Mouse (Mus musculus) adrenal gland, adult 2 months (tissue): ENCODE results near the gene F2rl3. TPM values are rescaled to one million over a fixed set of nuclear protein-coding genes. Genes with fewer than 3 reads are reported as not detected.

Experiments used
- DNase-seq: peaks from one replicate; pipeline ENCODE4 v3.0.0; 2021
- long read RNA-seq: library from polyadenylated mRNA; stranded (forward); transcript quantifications from one replicate; pipeline ENCODE4 v2.0.0, GENCODE M21; 2021
- polyA plus RNA-seq: library from polyadenylated mRNA; depleted of rRNA; stranded (reverse); fragments of >200 nt; gene quantifications from 2 replicates; pipeline ENCODE4 v1.2.3, GENCODE M21; 2012; rRNA removed
- total RNA-seq, 2 experiments: library from RNA; stranded (reverse); gene quantifications; 2 replicates each; pipeline ENCODE4 v1.2.3; 2021

F2rl3 gene
- total RNA-seq (1 to 10 TPM; 1.1 to 2.1 TPM), polyA plus RNA-seq (10.2 and 13.4 TPM in 2 replicates)
- long read RNA-seq = 0 reads

DNA sequence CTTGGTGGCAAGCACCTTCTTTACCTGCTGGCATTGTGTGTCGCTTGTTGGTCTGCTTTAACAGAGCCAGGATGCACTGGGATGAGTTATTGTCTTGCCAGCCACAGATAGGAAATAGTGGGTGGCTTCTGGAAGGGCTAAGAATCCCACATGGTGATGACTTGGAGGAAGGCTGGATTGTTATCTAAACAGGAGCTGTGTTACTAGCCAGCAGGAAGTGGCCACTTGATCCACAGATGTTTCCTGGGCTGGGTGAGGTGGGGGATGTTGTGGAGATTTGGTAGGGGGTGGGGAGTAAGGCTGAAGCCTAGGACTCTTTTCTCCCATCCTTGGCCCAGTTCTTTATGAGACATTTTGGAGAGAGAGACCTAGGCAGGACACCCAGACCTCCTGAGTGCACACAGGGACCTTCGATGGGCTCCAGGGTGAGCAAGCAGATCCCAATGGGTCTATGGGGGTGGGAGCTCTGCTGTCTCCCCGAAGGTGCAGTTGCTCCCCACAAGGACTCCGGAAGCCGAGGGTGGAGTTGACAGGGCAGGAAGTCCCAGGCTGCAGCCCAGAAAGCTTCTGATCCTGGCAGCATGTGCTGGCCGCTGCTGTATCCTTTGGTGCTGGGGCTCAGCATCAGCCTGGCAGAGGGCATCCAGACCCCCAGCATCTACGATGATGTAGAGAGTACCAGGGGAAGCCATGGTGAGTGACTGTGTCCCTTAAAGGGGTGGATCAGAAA, at the start of gene F2rl3:
Gene F2rl3, plus strand, starts transcription at position 559 of the 730 bp plus-strand sequence.
- peak; percentile 33 for DNase-seq

DNA sequence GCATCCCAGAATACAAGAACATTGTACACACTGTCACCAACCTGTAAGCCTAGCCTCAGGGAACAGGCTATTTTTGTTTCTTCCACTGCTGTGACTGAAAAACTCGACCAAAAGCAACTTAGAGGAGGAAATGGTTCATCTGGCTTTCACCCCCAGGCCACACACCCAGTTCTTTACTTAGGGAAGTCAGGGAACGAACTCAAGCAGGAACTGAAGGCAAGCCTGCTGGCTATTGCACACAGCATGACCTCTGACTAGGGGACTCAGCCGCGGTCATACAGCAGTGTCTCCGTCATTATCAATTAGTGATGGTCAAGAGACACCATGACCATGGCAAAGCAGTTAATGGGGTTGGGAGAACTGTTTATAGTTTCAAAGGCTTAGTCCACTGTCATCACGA, 49.1 kb upstream of the F2rl3 start:
- DNase-seq = no peak

DNA sequence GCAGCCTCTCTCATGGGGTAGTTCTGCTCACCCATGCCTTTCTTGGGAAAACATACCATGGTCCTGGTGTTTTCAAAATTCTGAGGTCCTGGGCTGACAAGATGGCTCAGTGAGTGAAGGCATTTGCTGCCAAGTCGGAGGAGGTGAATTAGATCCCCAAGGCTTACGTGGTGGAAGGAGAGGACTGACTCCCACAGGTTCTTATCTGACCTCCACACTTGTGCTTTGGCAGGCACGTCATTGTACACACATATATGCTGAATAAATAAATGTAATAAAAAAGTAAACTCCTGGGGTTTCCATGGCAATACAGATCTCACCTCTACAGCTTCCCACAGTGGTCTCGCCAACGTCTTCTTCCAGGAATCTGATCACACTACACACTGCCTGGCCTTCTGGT, 45.1 kb upstream of the F2rl3 start:
- no peak for DNase-seq

DNA sequence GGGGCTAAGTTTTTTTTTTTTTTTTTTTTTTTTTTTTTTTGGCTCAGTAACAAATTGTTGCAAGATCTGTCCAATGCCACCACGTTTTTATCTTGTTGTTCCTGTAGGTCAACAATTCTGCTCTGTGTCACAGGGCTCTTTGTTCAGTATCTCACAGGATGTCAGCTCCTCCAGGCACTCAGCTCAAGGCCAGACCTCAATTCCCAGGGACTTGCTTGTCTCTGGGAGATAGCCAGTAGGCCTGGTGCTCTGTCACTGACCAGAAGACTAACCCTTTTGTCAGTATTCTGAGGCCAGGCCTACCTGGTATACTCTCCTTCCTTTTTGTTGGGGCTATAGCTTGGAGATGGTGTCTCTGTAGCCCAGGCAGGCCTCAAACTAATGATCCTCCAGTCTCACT, 41.1 kb upstream of the F2rl3 start:
- peak; percentile 84 for DNase-seq

DNA sequence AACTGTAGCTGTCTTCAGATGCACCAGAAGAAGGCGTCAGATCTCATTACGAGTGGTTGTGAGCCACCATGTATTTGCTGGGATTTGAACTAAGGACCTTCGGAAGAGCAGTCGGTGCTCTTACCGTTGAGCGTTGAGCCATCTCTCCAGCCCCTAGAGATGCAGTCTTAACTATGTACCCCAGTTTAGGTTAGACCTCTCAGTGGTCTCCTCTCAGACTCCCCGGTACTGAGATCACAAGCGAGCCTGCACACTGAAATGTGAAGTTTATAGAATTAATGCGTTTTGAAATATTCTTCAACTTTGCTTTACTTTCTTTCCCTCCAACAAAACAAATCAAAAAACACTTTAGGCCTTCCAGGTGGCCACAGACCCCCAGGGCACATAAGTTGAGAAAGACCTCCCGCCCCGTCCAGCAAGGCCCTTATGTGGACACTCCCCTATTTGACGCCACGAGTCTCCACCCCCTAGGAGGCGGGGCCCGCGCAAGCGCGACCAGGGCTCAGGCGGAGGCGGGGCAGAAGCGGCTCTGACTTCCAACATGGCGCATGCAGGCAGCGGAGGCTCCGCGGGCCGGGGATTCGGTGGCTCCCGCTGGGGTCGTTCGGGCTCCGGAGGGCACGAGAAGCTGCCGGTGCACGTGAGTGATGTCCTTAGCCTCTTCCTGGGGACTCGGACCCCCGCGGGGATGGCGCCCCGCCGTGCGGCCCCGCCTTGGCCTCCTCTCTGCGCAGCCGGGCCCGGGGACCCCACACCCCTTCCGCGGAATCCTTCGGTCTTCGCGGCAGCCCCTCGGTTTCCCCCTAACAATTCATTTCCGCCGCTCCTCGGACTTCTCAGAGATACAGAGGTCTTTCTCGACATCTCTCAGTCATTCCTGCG, 38.7 kb upstream of the F2rl3 start, which contains the start of gene Sin3b:
Gene Sin3b, plus strand, starts transcription at position 517 of the 882 bp plus-strand sequence.
- peak; percentile 97 for DNase-seq

DNA sequence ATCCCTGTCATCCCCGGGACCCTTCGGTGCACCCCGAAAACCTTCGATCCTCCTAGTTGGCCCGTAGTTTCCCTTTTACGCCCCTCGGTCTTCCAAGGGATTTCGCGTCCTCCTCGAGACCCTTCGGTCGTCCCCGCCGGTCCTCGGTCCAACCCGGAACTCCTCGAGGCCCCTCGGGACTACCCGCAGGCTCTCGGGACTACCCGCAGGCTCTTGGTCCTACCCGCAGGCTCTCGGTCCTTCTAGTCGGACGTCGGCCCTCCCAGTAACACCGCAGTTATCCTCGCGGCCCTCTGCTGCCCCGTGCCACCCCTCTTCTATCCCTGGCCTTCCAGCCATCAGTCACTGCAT, 38.1 kb upstream of the F2rl3 start:
- peak; percentile 53 for DNase-seq

DNA sequence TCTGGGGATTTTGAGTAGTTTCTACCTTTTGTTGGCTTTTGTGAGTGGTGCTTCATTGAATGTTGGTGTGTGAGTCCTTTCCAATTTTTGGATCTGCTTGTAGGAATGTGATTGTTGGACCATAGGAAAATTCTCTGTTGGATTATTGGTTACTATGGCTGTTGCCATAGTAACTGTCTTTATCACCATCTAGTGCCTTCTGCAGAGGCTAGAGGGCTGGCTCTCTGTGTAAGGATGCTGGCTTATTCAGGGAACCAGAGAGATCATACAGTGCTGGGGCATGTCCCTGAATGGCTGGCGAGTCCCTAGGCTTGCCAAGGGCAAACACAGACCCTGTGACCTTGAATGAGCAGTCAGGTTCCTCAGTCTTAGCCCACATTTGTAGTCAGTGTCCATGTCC, 33.0 kb upstream of the F2rl3 start:
- DNase-seq = peak; percentile 19

DNA sequence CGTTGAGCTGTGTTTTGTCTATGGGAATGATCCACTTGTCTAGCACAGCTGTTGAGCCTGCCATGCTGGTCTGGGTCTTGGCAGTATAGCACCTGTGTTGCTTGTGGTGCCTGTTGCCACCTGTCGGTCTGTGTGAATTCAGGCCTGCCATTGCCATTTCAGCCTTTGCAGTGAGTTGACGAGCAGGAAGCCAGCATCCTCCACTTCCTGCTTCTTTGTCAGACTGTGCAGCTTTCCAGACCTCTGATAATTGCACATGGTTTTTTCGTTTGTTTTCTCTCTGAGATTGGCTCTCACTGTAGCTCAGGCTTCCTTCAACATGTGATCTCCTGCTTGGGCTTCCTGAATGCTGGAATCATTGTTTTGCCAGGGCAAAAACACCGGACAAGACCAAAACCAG, 26.7 kb upstream of the F2rl3 start:
- no peak for DNase-seq

DNA sequence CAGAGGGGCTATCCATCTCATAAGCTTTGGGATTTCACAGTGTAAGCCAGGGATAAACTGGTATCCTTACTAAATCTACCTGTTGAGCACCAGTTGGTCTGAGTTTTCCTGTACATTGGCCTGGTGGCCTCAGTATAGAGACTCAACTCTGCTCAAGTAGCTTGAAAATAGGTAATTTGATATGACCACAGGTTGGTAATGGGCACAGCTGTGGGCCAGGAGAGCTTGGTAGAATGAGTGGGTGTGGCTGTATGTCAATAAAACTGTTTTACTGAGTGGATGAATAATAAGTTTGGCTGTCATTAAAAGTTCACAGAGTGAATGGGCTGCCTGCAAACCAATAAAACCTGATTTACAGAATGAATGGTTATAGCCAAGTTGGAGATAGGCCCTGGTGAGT, 24.8 kb upstream of the F2rl3 start:
- DNase-seq = no peak

DNA sequence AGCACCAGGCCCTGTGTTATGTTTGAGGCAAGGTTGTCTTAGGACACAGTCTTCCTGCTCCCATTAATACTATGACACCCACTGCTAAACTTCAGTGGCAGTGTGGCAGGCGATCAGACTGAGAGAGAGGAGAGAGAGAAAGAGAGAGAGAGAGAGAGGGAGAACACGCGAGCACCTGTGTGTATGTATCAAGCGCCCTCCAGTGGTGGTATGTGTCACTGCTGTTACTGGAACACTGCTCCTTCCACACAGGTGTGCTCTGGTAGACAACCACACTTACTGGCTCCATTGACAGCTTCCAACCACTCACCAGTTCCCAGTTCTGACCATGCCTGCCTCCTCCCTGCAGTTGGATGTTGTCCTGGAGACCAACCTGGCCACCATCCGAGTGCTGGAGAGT, 15.6 kb upstream of the F2rl3 start:
- peak; percentile 41 for DNase-seq

DNA sequence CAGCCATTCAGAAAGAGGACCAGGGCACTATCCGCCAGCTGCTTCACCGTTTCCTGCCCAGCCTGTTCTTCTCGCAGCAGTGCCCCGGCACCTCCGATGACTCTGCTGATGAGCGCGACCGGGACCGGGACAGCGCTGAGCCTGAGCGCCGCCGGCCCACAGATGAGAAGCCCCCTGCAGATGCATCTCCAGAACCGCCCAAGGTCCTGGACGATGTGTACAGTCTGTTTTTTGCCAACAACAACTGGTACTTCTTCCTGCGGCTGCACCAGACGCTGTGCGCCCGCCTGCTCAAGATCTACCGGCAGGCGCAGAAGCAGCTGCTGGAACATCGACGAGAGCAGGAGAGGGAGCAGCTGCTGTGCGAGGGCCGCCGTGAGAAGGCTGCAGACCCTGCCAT, 11.8 kb upstream of the F2rl3 start:
- DNase-seq = peak; percentile 0

DNA sequence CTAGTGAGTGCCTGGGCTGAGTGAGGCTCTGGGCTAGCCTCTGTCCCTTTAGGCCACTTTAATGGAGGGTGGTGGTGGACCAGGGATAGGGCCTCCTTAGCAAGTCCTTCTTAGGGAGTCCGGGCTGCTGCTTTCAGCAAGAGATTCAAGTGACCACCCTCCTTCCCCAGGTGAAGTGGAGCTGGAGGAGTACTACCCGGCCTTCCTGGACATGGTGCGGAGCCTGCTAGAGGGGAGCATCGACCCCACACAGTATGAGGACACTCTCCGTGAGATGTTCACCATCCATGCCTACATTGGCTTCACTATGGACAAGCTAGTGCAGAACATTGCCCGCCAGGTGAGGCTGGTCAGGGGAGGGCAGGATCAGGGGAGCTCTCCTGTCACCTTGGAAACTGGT, 11.4 kb upstream of the F2rl3 start:
- DNase-seq = peak; percentile 1

DNA sequence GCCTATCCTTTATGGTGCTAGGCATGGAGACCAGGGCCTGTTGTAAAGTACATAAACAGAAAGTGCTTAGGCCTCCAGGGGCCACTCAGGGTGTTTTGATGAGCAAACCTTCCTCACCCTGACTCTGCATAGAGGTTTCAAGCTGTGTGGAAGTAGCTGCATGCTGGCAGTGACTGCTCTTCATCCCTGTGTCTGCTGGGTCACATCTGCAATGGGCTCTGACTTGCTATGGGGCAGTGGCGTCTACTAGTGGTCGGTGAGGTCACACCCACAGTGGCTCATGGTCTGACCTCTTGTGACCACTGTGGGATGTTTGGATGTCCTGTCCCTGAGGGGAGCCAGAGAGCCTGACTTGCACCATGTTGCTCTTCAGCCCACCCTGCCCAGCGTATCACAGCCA, 10.6 kb upstream of the F2rl3 start:
- no peak for DNase-seq

DNA sequence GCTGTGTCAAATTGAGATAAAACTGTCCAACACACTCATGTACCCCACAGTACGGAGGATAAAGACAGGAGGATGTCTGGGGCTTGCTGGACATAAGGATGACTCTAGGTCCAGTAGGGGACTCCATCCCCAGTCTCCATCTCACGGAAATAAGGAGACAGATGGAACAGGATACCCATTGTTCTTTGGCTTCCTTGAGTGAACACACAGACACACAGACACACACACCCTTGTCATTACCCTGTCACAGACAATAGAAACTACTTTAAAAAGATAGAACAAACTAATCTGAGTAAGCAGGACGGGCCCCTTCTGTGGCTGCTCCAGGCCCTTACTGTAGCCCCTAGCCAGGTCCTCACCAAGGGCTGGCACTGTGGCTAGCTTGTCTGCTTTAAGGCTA, 9.4 kb upstream of the F2rl3 start:
- DNase-seq = no peak

DNA sequence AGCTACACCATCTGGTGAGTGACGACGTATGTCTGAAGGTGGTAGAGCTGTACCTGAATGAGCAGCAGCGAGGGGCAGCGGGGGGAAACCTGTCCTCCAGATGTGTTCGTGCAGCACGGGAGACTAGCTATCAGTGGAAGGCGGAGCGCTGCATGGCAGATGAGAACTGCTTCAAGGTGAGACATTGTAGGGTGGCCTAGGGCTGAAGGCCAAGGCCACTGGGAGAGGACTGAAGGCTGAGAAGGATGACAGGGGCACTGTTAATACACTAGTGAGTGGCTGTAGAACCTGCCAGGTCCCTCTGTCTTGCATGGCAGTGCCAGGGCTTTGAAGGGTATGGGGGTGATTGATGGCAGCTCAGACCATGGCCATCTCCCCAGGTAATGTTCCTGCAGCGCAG, 8.5 kb upstream of the F2rl3 start:
- DNase-seq = no peak

DNA sequence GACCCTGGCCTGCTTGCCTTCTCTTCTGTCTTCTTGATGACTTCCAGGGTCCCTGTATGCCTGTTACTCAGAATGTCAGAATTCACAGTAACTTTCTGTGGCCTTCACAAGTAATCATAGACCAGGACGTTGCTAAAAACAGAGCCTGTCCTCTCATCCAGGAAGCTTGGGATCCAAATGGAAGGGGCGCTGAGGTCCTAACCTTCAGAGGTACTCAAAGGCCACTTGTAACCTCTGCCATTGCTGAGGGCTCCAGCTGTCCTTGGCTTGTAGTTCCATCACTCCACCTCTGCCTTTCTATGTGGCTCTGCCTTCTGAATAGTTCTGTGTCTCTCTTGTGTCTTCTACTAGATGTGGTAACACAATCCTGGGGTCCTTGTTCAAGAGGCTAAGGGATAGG, 7.9 kb upstream of the F2rl3 start:
- no peak for DNase-seq

DNA sequence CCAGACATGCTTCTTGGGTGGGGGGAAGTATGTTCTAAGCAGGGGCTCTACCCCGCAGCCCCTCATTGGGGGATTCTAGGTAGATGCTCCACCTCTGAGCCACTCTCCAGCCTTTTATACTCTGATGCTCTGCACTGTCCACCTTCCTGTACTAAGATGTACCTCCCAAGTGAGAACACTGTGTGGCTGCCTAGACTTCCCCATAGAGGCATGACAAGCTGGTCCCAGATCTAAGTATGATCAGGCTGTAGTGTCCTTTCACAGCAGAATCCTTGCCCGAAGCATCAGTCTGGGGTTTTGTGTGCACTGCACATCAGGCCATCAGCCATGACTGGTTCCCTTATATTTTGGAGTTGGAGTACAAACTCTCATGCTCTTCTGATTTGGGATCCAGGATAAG, 5.6 kb upstream of the F2rl3 start:
- DNase-seq = no peak

DNA sequence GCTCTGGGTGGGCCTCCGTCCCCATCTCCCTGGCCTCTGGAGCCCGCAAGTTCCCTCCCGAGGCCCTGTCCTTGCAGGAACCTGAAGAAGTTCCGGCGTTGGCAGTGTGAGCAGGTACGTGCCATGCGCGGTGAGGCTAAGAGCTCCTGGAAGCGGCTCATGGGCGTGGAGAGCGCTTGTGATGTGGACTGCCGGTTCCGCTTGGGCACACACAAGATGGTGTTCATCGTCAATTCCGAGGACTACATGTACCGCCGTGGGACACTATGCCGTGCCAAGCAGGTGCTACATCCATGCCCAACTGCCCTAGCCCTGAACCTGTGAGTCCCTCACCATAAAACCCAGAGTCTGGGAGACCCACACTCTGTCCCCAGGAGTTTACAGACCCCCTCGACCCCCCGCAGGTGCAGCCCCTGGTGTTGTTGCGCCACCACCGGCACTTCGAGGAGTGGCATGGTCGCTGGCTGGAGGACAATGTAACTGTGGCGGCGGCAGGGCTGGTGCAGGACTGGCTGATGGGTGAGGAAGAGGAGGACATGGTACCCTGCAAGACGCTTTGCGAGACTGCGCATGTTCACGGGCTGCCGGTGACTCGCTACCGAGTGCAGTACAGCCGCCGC, 4.8 kb upstream of the F2rl3 start:
- DNase-seq = no peak

DNA sequence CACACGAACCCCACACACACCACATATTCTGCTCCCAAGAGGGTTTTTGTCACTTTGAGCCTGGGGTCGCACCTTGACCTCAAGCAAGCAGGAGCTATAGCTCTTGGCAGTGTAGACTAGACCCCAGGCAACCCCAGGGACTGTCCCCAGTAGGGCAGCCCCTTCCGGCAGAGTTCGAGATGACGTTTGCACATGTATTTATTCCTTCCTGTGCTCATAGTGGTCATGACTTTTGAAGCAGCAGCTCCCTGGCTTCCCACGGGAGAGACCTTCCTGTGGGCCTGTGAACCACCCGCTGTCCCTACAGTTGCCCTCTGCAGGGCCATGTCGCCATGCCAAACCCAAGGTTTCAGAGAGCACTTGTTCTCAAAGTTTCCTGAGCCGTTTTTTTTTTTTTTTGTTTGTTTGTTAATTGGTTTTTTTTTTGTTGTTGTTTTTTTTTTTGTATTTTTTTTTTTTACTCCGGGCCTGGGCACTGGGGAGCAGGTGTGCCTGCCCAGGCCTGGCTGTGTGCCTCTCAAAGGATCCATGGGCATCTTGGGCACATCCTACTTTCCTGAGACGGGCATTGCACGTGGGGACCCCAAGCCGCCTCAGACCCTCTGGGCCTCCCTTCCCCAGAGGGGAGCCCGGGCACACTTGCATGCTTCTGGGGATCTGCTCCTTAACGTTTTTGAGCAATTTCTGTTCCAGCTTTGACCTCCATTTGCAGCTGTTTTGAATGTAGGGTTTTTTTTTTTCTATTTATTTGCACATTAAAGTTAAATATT, 4.1 kb upstream of the F2rl3 start:
- DNase-seq = no peak

DNA sequence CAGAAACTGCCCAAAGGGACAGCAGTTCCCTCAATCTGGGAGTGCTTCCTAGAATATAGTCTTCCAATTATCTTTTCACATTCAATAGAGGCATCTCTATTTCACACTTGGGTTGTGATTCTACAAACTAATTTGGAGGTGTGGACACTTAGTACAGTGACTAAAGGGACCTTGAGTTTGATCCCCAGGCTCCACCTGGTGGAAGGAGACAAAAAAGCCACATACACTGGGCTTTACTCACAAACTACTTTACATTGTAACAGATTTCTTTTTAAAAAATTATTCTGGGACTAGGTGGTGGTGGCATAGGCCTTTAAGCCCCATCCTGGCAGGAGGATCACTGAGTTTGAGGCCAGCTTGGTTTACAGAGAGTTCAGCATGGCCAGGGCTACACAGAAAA, 3.4 kb upstream of the F2rl3 start:
- no peak for DNase-seq

DNA sequence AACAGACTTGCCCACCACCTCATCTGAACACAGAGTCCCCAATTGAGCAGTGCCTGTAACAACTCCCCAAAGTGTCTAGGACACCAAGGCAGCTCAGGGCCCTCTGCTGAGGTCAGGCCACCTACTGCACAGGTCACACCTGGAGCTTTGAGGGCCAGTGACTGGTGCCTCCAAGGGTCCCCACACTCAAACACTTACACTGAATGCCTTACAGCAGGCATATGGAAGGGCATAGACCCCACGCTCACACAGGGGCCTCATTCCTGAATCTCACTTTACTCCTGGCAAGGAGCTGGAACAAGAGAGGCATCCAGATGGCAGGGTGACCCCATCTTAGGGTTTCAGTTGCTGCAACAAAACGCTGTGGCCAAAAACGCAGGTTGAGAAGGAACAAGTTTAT, 1.5 kb upstream of the F2rl3 start:
- DNase-seq = no peak

DNA sequence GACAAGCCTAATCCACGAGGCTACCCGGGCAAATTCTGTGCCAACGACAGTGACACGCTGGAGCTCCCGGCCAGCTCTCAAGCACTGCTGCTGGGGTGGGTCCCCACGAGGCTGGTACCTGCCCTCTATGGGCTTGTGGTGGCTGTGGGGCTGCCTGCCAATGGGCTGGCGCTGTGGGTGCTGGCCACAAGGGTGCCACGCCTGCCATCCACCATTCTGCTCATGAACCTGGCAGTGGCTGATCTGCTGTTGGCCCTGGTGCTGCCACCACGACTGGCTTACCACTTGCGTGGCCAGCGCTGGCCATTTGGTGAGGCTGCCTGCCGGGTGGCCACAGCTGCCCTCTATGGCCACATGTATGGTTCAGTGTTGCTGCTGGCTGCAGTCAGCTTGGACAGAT, 626 bp downstream of the F2rl3 start:
- no peak for DNase-seq
